Mouse (Mus musculus): ENCODE measurements at regions not wholly inside any gene's neighbourhood (a gene's known extent, or its start where the extent isn't known, plus 50 kb on each side); places are given as distances from the start of the nearest gene placed in this dataset.

DNA sequence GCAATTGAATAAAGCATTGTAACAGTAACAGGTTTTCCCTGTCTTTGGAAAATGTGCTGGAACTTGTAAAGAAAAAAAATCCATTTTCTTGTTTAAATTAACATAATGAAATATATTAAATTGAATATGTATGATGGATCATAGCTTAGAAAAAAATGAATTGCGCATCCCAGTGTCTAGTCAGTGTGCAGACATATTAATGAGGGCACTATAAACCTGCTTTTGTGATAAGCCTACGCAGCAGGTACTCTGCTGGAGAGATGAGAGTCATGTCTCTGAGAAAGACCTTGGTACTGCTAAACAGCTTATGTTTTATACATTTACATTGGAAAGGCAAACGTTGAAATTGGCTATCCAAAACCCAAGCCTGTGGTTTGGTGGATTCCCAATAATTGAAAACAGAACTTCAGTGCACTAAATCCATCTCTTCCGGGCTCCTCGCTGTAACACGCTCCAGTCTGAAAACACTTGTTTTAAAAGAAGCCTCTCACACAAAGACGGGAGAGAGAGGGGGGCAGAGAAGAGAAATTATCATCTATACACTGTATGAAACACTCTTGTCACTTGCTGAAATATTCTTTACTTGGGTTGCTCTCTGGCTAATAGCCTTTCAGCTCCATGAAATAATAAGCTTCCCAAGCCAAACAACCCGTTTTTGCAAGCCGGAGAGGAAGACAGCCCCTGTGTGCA is 223.9 kb upstream of the Fn1 start:
- no peak for ATAC-seq (replicated peaks; ENCODE audit: low read depth, poor library complexity, severe bottlenecking)

DNA sequence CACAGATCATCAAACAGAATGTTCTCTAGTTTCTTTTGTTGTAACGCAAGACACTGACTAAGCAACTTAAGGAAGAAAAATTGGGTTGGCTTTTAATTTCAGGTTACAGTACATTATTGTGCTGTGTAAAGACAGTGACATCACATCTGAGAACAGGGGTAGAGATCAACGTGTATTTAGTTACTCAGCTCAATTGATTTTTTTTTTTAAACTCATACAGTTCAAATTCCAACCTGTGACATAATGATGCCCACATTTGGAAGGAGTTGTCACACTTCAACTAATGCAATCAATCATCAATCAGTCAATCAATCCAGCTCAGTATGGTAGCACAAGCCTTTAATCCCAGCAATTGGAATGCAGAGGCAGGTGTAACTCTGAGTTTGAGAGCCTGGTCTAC is 221.0 kb upstream of the Fn1 start:
- no peak for ATAC-seq (replicated peaks; ENCODE audit: low read depth, poor library complexity, severe bottlenecking)

DNA sequence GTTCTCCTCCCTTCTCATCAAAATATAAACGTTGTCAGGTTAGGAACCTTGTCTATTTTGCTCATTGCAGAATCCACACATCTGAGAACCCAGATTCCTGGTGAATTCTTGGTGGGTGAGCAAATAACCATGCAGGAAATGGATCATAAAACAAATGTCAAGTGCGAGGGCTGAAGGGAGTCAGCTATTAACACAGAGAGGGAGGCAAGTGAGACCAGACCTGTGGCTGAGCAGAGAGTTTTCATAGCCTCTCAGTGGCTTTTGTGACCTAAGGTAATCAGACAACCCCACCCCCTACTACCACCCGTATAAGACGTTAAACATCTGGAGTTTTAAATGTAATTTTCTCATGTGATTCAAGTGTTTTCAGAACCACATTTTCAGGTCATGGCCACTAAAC is 212.7 kb upstream of the Fn1 start:
- ATAC-seq (replicated peaks; ENCODE audit: low read depth, poor library complexity, severe bottlenecking): no peak

DNA sequence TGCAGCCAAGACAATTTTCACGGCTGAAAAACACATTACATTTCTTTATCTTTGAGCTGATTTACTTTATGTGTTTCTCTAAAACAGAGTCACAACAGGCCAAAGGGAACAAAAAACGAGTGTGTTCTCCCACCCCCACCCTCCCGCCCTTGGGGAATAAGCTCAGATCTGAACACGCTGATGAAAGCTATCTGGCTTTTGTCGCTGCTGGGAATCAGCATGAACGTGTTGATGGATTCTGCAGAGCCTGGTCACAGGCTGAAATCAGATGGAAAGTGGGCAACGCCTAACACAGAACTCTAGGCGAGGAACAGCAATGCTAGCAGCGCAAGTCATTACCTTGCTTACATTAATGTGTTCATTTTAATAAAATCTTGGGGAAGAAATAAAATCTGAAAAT is 211.7 kb upstream of the Fn1 start:
- no peak for ATAC-seq (replicated peaks; ENCODE audit: low read depth, poor library complexity, severe bottlenecking)

DNA sequence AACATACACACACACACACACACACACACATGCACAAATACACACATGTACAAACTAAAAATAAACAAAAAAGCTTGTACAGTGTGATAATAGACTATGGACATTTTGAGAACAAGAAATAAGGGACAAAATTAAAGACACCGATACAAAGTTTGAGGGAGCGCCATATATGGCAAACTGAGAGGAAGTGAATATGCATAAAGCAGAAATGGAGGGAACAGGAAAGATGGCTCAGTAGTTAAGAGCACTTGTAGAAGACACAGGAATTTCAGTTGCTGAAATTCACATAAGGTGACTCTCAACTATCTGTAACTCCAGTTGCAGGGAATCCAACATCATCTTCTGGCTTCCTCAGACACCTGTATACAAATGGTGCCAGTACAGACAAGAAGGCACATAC is 200.2 kb upstream of the Fn1 start:
- ATAC-seq (replicated peaks; ENCODE audit: low read depth, poor library complexity, severe bottlenecking): 0 out of 2 replicates have a peak, but pooled peaks have one; percentile 65

DNA sequence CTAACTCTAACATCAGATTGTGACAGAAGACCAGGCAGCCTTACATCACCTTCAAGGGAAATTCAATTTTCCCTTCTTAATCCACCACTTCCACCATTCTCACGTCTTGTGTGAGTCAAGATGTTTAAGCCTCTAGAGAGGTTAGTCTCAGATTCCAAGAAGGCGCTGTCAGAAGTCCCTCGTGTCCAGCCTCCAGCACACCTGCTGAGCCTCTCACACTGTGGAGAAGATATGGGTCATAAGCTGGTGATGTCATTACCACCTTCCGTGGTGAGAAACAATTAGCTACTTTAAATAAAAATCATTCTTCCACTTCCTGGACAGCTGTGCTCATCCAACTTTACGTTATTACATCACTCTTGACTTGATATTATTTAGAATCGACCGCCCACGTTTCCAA is 198.3 kb upstream of the Fn1 start:
- no peak for ATAC-seq (replicated peaks; ENCODE audit: low read depth, poor library complexity, severe bottlenecking)

DNA sequence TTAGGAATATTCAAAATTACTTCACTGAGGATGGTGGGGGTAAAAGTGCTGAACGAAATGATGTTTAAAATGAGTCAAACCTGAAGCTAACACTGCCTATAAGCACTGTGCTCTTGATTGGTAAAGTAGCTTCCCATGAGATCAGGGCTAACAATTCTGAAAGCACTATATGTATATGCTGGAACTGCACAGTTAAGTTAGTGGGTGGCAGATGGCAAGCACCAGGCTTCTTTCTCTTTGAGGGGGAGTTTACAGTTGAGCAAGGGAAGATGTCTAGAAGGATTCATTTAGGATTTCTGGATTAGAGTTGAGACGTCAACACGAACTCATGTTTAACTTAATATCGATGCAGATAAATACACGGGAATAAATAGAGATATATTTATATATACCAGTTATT is 195.7 kb upstream of the Fn1 start:
- no peak for ATAC-seq (replicated peaks; ENCODE audit: low read depth, poor library complexity, severe bottlenecking)

DNA sequence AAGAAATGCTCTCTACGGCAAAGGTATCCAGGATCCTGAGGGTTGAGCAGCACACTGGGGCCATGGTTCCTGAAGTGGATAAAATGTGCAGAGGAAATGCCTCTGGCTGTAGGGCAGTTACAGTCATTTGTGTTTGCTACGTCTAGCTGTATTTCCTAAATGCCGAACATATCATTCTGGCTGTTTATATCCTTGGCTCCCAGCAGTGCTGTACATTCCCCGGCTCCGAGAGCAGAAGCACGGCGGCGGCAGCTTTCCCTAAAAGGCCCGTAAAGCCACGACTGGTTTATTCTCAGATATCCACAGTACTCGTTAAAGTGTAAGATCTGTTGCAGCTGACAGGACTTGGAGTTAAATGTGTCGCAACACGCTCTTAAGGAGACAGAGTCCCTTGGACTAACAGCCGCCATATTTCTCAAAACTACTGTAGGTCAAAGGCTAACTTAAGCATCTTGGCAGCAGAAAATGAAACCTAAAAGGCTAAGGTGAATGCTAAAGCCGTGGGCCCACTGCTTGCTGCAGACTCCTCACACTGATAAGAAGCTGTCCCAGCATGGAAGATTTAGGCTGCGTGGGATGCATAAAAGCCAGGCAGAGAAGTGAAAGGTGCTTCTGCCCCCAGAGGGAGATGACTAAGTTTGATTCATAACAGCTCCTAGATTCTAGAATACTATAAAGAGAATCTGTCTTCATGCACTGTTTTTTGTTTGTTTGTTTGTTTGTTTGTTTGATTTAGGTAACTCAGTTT is 192.1 kb upstream of the Fn1 start:
- ATAC-seq (replicated peaks; ENCODE audit: low read depth, poor library complexity, severe bottlenecking): no peak

DNA sequence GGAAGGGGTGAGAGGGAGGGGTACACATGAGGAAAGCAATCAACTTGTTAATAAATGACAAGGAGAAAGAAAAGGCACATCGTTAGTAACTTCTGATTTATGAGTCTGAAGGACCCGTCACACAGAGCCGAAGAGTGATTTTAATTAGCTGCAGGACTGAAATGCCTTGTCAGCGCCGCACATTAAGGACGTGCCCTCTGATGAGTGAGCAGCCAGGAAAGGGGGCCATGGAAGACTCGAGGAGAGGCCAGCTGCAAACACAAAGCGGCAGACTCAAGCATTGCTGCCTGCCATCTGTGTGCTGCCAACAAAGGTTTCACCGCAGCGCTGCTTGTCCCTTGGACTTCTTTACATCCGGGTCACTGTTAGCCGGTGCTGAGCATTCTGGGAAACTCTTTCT is 184.8 kb upstream of the Fn1 start:
- no peak for ATAC-seq (replicated peaks; ENCODE audit: low read depth, poor library complexity, severe bottlenecking)

DNA sequence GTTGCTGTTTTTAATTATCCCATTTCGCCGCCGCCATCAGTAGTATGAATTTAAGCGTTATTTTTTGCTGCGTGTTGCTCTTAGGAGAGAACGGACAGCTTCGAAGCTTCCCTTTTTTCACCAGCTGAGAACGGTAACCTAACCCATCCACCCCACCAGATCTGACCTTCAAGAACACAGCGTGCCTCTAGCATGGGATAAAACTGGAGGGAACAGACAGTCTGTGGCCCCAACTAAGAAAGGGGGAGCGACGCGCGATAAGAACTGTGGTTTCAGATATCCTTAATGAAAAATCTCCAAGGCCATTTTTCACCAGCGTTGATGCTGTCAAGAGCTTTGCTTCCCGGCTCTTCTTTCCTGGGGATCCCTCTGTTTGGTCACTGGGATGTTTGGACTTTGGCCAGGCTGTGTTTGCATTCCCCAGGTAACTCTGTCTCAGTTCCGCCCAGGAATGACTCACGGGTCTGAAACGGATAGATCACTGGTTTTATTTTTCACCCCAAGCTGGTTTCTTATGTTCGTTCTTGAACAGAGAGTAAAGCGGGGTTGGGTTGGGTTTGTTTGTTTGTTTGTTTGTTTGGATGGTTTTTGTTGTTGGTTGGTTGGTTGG is 184.1 kb upstream of the Fn1 start:
- ATAC-seq (replicated peaks; ENCODE audit: low read depth, poor library complexity, severe bottlenecking): no peak

DNA sequence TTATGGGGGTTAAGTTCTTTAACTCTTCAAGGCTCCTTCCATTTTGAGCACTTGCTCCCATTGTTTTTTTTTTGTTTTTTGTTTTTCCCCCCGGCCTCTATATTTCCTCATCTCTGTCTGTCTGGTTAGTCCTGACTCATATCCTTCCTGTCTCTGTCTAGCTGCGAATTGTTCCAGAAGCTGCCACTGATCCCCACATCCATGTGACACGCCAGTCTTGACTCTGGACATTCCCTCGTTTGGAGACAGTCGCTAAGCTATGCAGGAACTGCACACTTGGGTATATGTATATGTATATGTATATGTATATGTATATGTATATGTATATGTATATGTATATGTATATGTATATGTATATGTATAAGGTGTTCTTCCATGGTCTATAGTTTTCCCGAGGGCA is 177.4 kb upstream of the Fn1 start:
- no peak for ATAC-seq (replicated peaks; ENCODE audit: low read depth, poor library complexity, severe bottlenecking)

DNA sequence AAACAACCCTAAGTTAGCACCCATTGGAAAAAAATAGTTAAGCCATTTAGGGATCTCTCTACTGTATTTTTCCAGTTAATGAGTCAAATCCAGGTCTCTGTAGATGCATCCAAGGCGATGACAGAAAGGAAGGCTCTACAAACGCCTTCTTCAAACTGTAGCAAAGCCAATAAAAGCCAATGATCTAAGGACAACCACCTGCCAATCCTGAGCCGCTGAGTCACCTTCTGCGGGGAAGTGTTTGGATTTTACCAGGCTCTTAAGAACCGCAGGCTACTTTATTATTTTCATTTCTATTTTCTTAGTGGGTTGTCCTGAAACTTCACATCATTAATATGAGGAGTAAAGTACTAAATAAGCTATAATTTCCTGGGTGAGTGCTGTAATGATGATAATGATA is 171.4 kb upstream of the Fn1 start:
- no peak for ATAC-seq (replicated peaks; ENCODE audit: low read depth, poor library complexity, severe bottlenecking)

DNA sequence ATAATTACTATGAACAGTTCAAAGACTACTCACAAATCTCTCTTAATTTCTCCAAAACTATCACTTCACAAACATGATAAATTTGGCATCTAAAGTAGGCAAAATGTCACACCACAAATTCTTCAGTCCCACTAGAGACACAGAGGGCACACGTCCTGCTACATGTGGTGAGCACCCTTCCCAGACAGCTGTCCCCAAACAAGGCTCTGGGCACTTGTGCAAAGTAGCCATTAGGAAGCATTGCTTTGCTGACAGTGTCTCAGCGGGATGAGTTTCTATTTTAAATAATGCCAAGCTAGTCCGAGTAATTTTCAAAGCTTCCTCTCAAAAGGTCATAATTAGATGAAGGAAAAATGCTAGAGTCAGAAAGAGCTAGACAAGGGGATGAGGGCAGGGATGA is 169.1 kb upstream of the Fn1 start:
- ATAC-seq (replicated peaks; ENCODE audit: low read depth, poor library complexity, severe bottlenecking): no peak

DNA sequence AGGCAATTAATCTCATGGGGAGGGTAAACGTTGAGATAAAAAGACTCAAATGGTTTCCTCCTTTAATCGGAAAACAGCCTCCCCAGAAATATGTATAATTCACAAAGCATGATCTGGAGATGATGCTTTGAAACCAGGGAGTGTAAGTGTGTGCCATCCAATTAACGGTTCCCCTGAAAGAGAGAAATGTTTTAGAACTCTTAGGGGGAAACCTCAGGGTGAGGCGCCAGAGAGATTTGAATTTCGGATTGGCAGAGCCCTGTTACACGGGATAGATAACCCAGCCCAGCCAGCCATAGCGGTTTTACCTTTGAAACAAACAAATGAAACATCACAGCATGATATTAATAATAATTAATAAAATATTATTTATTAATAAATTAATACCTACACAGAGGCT is 168.1 kb upstream of the Fn1 start:
- no peak for ATAC-seq (replicated peaks; ENCODE audit: low read depth, poor library complexity, severe bottlenecking)

DNA sequence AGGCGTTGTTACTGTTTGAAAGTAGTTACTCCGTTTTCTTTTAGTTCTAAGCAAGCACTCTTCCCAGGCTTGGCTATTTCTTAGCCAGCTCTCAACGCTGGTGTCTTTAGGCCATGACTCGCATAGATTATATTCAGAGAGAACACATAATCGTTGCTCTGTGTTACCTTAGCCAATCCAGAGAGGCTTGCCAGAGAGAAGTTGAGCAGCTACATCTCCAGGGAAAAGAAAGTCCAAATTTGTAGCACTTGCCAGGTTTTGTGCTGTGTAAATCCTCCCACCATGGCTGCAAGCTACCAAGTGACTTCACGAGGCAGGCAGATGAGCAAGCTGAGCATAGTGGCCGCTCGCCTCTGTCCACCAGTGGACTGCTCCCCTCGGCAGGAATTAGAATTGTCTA is 163.3 kb upstream of the Fn1 start:
- ATAC-seq (replicated peaks; ENCODE audit: low read depth, poor library complexity, severe bottlenecking): no peak

DNA sequence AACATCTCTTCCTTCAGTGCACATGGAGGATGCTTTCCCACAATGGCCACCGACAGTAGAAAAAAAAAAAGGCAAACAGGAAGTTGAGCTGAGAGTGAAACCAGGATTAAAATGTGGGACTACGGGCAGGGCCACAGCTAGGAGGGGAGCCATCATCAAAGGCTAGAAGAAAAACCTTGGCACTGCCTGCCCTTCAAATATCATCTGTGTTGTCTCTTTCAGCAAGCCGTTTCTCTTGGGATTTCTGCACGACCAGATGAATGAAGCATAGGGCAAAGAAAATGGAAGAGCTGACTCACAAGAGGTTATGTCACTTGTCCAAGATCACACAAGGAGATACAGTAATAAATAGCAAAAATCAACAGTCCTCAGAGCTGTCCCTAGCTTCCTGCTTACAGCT is 161.1 kb upstream of the Fn1 start:
- no peak for ATAC-seq (replicated peaks; ENCODE audit: low read depth, poor library complexity, severe bottlenecking)

DNA sequence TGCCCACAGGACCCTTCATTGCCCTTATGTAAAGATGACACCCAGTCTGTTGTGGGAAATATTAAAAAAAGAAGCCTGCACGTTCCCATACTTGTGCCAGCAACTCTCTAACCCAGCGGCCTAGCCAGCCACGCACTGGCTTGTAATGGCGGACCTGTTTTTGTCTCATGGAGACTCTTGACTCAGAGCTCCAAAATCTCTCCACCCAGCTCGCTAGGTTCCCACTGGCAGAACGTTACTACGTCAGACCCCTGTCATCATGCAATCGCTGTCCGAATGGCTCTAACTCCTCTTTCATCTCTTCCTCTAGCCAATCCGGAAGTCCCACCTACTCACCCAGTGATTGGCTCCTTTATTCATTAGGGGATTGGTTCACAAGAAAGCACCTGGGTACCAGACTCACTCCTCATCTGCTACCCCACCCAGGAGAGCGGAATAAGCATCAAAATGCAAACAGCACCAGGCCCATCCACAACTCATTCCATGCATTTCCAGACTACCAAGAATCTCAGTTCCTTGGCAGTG is 159.2 kb upstream of the Fn1 start:
- no peak for ATAC-seq (replicated peaks; ENCODE audit: low read depth, poor library complexity, severe bottlenecking)

DNA sequence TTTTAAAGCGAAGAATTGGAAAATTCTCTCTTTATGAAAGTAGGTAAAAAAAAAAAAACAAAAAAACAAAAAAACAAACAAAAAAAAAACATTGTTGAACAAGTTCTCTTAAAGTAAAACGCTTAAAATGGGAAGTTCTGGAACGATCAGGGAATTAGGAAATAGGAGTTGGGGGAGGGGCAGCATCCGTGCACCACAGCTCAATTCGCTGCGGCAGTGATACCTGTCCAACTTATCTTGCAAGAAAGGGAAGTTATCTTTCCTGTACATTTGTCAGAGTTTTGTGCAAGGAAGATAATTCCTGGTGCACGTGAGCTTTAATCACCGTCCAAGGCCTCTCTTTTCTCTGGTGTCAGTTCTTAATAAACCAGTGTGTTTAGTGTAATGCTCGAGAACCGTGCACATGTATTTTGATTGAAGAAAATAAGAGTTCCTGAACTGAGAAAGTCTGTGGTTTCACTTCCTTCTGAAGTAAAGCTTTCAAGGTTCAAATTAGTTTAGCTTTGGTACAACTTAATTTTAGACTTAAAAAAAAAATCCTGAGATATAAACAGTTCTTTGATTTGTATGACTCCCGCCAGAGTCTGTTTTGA is 158.3 kb upstream of the Fn1 start:
- peak; percentile 60 for ATAC-seq (replicated peaks; ENCODE audit: low read depth, poor library complexity, severe bottlenecking)

DNA sequence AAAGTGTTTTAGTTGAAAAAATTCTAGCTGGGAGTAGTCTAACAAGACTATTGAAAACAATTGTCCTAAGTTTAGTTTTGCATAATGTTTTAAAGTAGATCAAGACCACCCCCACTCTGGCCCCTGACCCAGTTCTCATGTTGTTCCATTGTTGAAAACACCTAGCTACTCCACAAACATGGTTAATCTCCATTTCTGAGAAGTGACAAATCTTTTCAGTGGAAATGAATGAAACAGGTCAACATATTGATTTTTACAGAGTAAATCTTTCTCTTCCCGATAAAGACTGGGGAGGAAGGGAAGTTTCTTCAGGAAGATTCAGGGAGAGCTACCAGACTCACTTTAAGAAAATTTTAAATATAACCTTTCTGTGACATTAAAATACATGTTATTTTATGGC is 155.0 kb upstream of the Fn1 start:
- ATAC-seq (replicated peaks; ENCODE audit: low read depth, poor library complexity, severe bottlenecking): no peak

DNA sequence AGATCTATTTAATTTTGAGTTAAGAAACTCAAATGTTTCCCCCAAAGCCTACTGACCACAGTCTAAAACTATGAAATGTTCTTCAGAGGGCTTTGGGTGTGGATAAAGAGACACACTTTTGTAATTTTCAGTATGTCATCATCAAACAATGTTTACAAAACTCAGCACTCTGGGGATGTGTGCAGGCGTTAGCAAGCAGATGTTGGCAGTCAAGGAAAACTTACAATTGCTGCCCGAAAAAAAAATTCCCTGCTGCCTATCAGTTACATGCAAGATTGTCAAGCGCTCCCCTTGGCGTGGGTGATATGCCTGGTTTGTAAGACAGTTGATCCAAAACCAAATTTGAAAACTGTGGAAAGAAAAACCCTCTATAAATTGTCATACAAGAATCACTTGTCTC is 154.6 kb upstream of the Fn1 start:
- ATAC-seq (replicated peaks; ENCODE audit: low read depth, poor library complexity, severe bottlenecking): no peak

Measured in common myeloid progenitor, adult 5-6 weeks (primary cell).